Mouse (Mus musculus) hindbrain, embryonic 13.5 days (tissue): ENCODE results near the gene Psma6. TPM values are rescaled to one million over a fixed set of nuclear protein-coding genes. Genes with fewer than 3 reads are reported as not detected.
A peak's percentile ranks its signal among the peaks of the same experiment; 100 is the strongest.

Experiments used
- ATAC-seq: fragments of 200-750 bp; cut with Nextera tagmentation; 2 replicates; pipeline ENCODE4 v1.8.0; 2017; ENCODE audit warnings: moderate TSS enrichment; ENCODE audit not compliant: low FRiP score
- H3K27ac ChIP-seq: fragments of 300-500 bp; sonication (generic); 2 replicates; pipeline ENCODE4 v1.5.1; 2015; ENCODE audit warnings: inconsistent platforms, mild to moderate bottlenecking, moderate library complexity
- H3K27me3 ChIP-seq: fragments of 300-500 bp; sonication (generic); 2 replicates; pipeline ENCODE4 v1.6.1; 2015; ENCODE audit warnings: mild to moderate bottlenecking, inconsistent platforms
- H3K36me3 ChIP-seq: fragments of 300-500 bp; sonication (generic); 2 replicates; pipeline ENCODE4 v1.6.1; 2015; ENCODE audit warnings: mild to moderate bottlenecking, inconsistent platforms
- H3K4me1 ChIP-seq: fragments of 300-500 bp; sonication (generic); replicated peaks from 2 replicates; pipeline ENCODE4 v1.6.1; 2015; ENCODE audit warnings: inconsistent platforms
- H3K4me2 ChIP-seq: fragments of 300-500 bp; sonication (generic); 2 replicates; pipeline ENCODE4 v1.6.1; 2015; ENCODE audit warnings: inconsistent platforms, mild to moderate bottlenecking, moderate library complexity
- H3K4me3 ChIP-seq: fragments of 300-500 bp; sonication (generic); 2 replicates; pipeline ENCODE4 v1.5.1; 2015; ENCODE audit warnings: mild to moderate bottlenecking, inconsistent platforms
- H3K9ac ChIP-seq: fragments of 300-500 bp; sonication (generic); 2 replicates; pipeline ENCODE4 v1.6.1; 2015; ENCODE audit warnings: mild to moderate bottlenecking, inconsistent platforms
- H3K9me3 ChIP-seq: fragments of 300-500 bp; sonication (generic); 2 replicates; pipeline ENCODE4 v1.6.1; 2016; ENCODE audit warnings: inconsistent platforms
- WGBS: fragments of 180-500 bp; shearing (Covaris S2); methylation state at CpG from one replicate; pipeline ENCODE4 v1.1.7; 2015; 5-methylcytosine and 5-hydroxymethylcytosine counted together
- polyA plus RNA-seq: library from polyadenylated mRNA; unstranded; fragments of >200 nt; fragmentation: Nextera tagmentation; extraction: Ambion mirVana; gene quantifications from 2 replicates; pipeline ENCODE4 v1.2.1, GENCODE M21; 2015

Gene Psma6
- polyA plus RNA-seq, 1 experiment from 2014 or later, result 450 TPM

- 72% methylated on average over 6 of the region's 6 CpGs for WGBS
- Histone ChIP-seq H3K36me3 (no peaks in the 10 kb centered on the region), H3K9ac (no peak overlapping the region), H3K27me3 (no peaks in the 10 kb centered on the region), H3K27ac (no peak overlapping the region), H3K4me2 (no peak overlapping the region), H3K4me1 (peaks cover 39% of the 10 kb centered on the region), H3K9me3 (no peaks in the 10 kb centered on the region), H3K4me3 (no peak overlapping the region)
- no peak for ATAC-seq
Measured at GRCm38 (mm10) chr12:55462456-55462855, 78.4 kb downstream of the Psma6 start.

DNA sequence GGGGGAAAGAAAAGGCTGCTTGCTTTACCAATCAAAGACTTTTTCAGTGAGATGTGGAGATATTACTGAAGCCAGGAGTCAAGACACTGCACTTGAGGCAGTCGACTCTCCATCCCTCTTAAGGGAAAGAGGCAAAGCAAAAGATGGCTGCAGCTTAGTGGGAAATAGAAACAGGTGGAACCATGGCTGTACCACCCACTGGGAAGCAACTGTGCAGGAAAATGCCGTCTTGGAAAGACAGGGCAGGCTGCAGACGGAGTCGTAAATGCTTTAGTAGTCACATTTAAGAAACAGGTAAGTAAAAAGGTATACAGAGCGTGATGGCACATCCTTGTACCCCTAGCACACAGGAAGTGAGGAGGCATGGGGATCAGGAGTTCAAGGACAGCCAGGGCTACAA is 79.1 kb downstream of the Psma6 start:
- no peaks in the 10 kb centered on the region for H3K9me3 ChIP-seq
- no peak overlapping the region for H3K4me3 ChIP-seq
- H3K9ac ChIP-seq, result no peak overlapping the region
- no peak overlapping the region for H3K4me2 ChIP-seq
- no peaks in the 10 kb centered on the region for H3K27me3 ChIP-seq
- peak overlapping the region; percentile 65; the same call in 1 of the 2 replicates for H3K27ac ChIP-seq
- H3K36me3 ChIP-seq, result no peaks in the 10 kb centered on the region
- WGBS, result 78% methylated on average over 5 of the region's 5 CpGs
- peaks cover 44% of the 10 kb centered on the region for H3K4me1 ChIP-seq
- ATAC-seq, result no peak

DNA sequence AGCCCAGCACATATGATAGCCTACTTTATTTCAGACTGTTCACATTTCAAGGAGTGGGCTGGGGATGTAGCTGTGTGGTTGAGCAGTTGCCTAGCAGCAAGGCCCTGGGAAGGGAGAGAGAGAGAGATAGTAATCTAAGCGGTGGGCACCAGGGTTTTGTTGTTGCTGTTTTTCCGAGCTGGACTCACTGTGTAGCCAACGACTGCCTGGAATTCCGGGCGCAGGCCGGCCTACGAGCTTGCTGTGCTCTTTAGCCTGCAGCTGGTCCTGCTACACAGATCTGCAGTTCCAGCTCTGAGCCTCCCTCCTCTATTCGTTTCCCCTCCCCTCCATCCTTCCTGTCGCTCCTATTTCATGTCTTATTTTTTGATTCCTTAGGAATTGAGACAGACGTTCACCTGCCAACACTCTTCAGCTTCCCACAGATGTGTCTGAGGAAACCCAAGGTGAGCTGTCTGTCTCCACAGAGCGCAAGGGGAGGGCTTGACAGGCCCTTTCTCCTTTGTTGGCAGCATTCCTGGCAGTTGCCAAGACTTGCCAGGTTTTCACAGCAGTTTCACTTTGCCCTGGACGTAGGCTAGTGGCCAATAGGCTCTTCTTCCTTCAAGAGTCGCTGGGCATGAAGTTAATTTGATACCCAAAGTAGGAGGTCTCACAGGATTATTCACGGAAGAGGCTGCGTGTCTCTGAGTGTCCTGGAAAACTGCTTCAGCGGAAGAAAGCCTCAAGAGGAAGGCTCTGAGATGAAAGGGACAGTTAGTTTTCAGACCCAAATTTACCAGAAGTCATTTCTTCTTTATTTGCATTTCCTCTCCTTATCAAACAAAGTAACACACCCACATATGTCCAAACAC is 80.2 kb downstream of the Psma6 start:
- Histone ChIP-seq H3K4me3 (no peak overlapping the region), H3K27me3 (no peaks in the 10 kb centered on the region), H3K4me1 (peaks cover 44% of the 10 kb centered on the region), H3K9me3 (no peaks in the 10 kb centered on the region), H3K36me3 (no peaks in the 10 kb centered on the region), H3K27ac (peak overlapping the region; percentile 83), H3K9ac (no peak overlapping the region), H3K4me2 (peak overlapping the region; percentile 30)
- 19% methylated on average over 16 of the region's 16 CpGs for WGBS
- peak; percentile 74 for ATAC-seq

- Histone ChIP-seq H3K4me1 (peaks cover 44% of the 10 kb centered on the region), H3K4me3 (no peak overlapping the region), H3K4me2 (no peak overlapping the region), H3K27me3 (no peaks in the 10 kb centered on the region), H3K27ac (peak overlapping the region; percentile 83), H3K36me3 (no peaks in the 10 kb centered on the region), H3K9me3 (no peaks in the 10 kb centered on the region), H3K9ac (no peak overlapping the region)
- ATAC-seq, result 0 out of 2 replicates have a peak, but pooled peaks have one; percentile 25
- 46% methylated on average over 14 of the region's 14 CpGs for WGBS
Measured at GRCm38 (mm10) chr12:55464846-55465361, 80.9 kb downstream of the Psma6 start.

- H3K4me1 ChIP-seq, result peaks cover 44% of the 10 kb centered on the region
- H3K4me2 ChIP-seq, result no peak overlapping the region
- no peaks in the 10 kb centered on the region for H3K9me3 ChIP-seq
- H3K27me3 ChIP-seq, result no peaks in the 10 kb centered on the region
- WGBS, result 77% methylated on average over 17 of the region's 17 CpGs
- ATAC-seq, result no peak
- H3K27ac ChIP-seq, result peak overlapping the region; percentile 83; the same call in 1 of the 2 replicates
- H3K9ac ChIP-seq, result no peak overlapping the region
- no peaks in the 10 kb centered on the region for H3K36me3 ChIP-seq
- H3K4me3 ChIP-seq, result no peak overlapping the region
Measured at GRCm38 (mm10) chr12:55465401-55465983, 81.5 kb downstream of the Psma6 start.

DNA sequence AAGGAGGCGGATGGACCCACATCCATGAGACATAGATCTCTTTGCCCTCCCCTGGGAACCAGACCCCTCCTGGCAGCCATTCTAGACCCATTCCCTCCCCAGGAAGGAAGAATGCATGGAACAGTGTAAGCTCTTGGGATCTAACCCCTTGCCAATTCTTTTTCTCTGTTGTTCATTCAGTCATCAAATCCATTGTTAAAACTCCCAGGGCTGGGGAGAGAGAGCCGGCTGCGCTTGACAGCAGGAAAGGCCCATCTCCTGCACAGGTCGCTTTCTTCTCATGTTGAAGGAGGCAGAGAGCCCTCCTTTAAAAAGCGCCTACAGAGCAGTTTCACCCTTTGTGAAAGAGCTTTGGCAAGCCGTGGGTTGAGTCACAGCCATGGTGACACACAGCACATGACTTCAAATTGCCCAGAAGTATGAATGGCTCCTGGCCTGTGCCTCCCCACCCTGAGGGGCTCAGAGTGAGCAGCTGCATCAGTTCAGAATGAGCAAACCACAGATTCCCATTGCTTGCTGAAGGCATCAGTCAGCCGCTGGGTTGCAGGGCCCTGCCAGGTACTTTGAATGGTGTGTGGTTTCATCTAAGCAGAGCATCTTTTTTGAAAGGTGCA is 82.2 kb downstream of the Psma6 start:
- H3K4me1 ChIP-seq, result peaks cover 42% of the 10 kb centered on the region
- WGBS, result 46% methylated on average over 7 of the region's 7 CpGs
- no peaks in the 10 kb centered on the region for H3K36me3 ChIP-seq
- no peak overlapping the region for H3K9ac ChIP-seq
- no peak overlapping the region for H3K4me2 ChIP-seq
- H3K27ac ChIP-seq, result 0 out of 2 replicates have a peak overlapping the region, but pooled peaks have one; percentile 32
- no peaks in the 10 kb centered on the region for H3K9me3 ChIP-seq
- ATAC-seq, result peak; percentile 30; the same call in 1 of the 2 replicates
- no peak overlapping the region for H3K4me3 ChIP-seq
- H3K27me3 ChIP-seq, result no peaks in the 10 kb centered on the region

GRCm38 (mm10) chr12:55466816-55467215 is 82.8 kb downstream of the Psma6 start:
- WGBS, result 57% methylated on average over 5 of the region's 5 CpGs
- Histone ChIP-seq H3K9ac (no peak overlapping the region), H3K27ac (no peak overlapping the region)

GRCm38 (mm10) chr12:55467331-55468180 is 83.5 kb downstream of the Psma6 start:
- H3K9ac ChIP-seq, result no peak overlapping the region
- no peak overlapping the region for H3K4me2 ChIP-seq
- H3K9me3 ChIP-seq, result no peaks in the 10 kb centered on the region
- H3K27me3 ChIP-seq, result no peaks in the 10 kb centered on the region
- no peaks in the 10 kb centered on the region for H3K36me3 ChIP-seq
- peaks cover 36% of the 10 kb centered on the region for H3K4me1 ChIP-seq
- no peak overlapping the region for H3K4me3 ChIP-seq
- 33% methylated on average over 10 of the region's 10 CpGs for WGBS
- no peak for ATAC-seq
- H3K27ac ChIP-seq, result no peak overlapping the region

More at GRCm38 (mm10) chr12:55466816-55467215, 82.8 kb downstream of the Psma6 start:
- Histone ChIP-seq H3K4me1 (peaks cover 38% of the 10 kb centered on the region), H3K4me3 (no peak overlapping the region), H3K4me2 (no peak overlapping the region), H3K36me3 (no peaks in the 10 kb centered on the region), H3K27me3 (no peaks in the 10 kb centered on the region), H3K9me3 (no peaks in the 10 kb centered on the region)
- no peak for ATAC-seq

Other genes with a start within 250 kb of the Psma6 start
- gene Srp54b, start 229.1 kb upstream of the Psma6 start, polyA plus RNA-seq, result 69.7 and 74.4 TPM in 2 replicates
- not detected in 2 replicates for gene 1700047I17Rik2, start 184.6 kb upstream of the Psma6 start, polyA plus RNA-seq
- 79.7 and 82.2 TPM in 2 replicates for gene Srp54c, start 154.1 kb upstream of the Psma6 start, polyA plus RNA-seq
- gene 1110008L16Rik, start 84.6 kb upstream of the Psma6 start, polyA plus RNA-seq, result 8.9 and 10.0 TPM in 2 replicates
- 27.2 and 27.7 TPM in 2 replicates for gene Ppp2r3c, start 81.2 kb upstream of the Psma6 start, polyA plus RNA-seq
- gene Nfkbia, start 108.4 kb downstream of the Psma6 start, polyA plus RNA-seq, result 55.3 and 60.7 TPM in 2 replicates
- gene Aldoart2, start 181.0 kb downstream of the Psma6 start, polyA plus RNA-seq, result not detected in 2 replicates
- gene Insm2, start 215.2 kb downstream of the Psma6 start, polyA plus RNA-seq, result 1.2 and 2.8 TPM in 2 replicates